Mouse (Mus musculus) bone marrow, adult 2 months (tissue): ENCODE measurements around the gene Eif3k. TPM values are rescaled to one million over a fixed set of nuclear protein-coding genes. Genes with fewer than 3 reads are reported as not detected.
A peak's percentile ranks its signal among the peaks of the same experiment; 100 is the strongest.
"Not testable (repeated sequence)": the region's sequence is repeated elsewhere in the genome, so short reads cannot be mapped to it uniquely, and the experiment has no call there.

Experiments
- H3K27ac ChIP-seq: fragments of 200-500 bp; 2 replicates; pipeline ENCODE4 v1.5.1; 2012; ENCODE audit warnings: low read depth, mild to moderate bottlenecking, control low read depth, inconsistent platforms, low read length; ENCODE audit not compliant: control insufficient read depth, poor library complexity, insufficient read depth
- H3K4me1 ChIP-seq: fragments of 200-500 bp; 2 replicates; pipeline ENCODE4 v1.6.1; 2011; ENCODE audit warnings: low read length; ENCODE audit not compliant: control insufficient read depth, insufficient read depth
- H3K4me3 ChIP-seq: fragments of 200-500 bp; replicated peaks from 2 replicates; pipeline ENCODE3; 2011; ENCODE audit warnings: mild to moderate bottlenecking, low read depth, low read length, control low read depth; ENCODE audit not compliant: control insufficient read depth
- CTCF ChIP-seq: fragments of 200-500 bp; IDR thresholded peaks from 2 replicates; pipeline ENCODE4 v1.5.1; 2011; ENCODE audit warnings: low read length, control low read depth; ENCODE audit not compliant: control insufficient read depth, insufficient read depth
- POLR2A ChIP-seq: fragments of 200-500 bp; IDR thresholded peaks from 2 replicates; pipeline ENCODE4 v1.6.1; 2011; ENCODE audit warnings: low read depth, mild to moderate bottlenecking, control low read depth, low read length, borderline replicate concordance; ENCODE audit not compliant: control insufficient read depth
- WGBS: fragments of 180-500 bp; shearing (Covaris S2); methylation state at CpG from one replicate; pipeline ENCODE4 v1.1.7; 2018; 5-methylcytosine and 5-hydroxymethylcytosine counted together
- polyA plus RNA-seq: library from polyadenylated mRNA; stranded (reverse); fragments of >200 nt; gene quantifications from 2 replicates; pipeline ENCODE4 v1.2.4, GENCODE M21; 2011; ENCODE audit warnings: low replicate concordance; ENCODE audit not compliant: missing spikeins, insufficient read depth, insufficient read length

Eif3k gene
- polyA plus RNA-seq, 1 experiment: 225 TPM

DNA sequence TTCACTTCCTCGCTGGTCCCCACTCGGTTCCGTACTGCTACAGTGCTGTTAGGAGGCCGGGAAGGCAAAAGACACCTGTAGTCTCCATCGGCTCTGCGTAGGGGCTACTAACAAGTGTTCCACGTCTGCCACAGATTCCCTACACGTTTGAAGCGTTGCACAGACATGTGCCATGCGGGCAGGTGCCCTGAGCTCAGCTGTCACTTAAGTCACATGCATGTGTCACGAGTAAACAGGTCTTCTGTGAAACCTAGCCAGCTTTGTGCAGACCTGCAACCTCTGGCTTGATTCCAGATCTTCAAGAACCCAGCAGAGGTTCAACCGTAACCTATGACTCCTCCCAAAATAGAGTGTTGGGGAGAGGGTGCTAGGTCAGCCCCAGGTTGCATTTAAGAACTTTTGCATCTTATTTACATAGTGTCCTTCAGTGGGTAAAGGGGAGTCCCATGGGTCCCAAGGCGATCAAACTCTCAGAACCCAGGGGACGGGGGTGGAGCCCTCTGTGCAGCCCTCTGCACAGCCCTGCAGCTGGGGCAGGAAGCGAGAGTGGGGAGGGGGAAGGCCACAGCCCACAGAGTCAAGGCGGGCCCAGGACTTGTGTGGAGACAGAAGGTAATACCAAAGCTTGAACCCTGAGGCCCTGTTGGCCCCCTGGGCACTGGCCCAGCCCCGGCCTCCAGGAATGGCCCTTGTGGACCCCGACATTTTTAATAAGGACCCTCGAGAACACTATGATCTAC is 780 bp upstream of the Eif3k start:
- WGBS: under 1% methylated on average over 19 of the region's 19 CpGs
- Histone ChIP-seq H3K4me3 (peak overlapping the region; percentile 83), H3K4me1 (peaks cover 2% of the 10 kb centered on the region; the same call in 1 of the 2 replicates), H3K27ac (peak overlapping the region; percentile 88)
- TF ChIP-seq POLR2A (peak; percentile 70; the same call in 1 of the 2 replicates), CTCF (no peak)

DNA sequence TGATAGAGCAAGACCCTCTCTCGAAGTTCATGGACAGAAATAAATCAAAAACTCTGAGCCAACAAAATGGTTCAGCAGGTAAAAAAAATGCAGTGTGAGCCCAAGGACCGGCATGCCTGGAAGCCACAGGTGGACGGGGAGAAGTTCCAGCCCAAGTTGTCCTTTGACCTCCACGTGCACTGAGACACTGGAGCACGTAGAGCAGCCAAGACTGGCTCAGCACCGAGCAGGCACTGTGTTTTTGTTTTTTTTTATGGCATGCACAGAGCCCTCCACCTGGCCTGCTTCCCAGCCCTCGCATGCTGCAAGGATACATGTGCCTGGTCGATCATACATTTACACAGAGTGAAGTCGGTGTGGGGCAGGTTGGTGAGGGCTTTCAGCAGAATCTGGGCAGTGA is 4.1 kb downstream of the Eif3k start:
- 90% methylated on average over 9 of the region's 9 CpGs for WGBS
- Histone ChIP-seq H3K4me1 (no peaks in the 10 kb centered on the region; the same call in 1 of the 2 replicates), H3K4me3 (no peak overlapping the region), H3K27ac (no peak overlapping the region)
- TF ChIP-seq CTCF: no peak
- no peak for TF ChIP-seq POLR2A

- Histone ChIP-seq H3K4me3 (no peak overlapping the region), H3K4me1 (no peaks in the 10 kb centered on the region), H3K27ac (no peak overlapping the region)
- TF ChIP-seq CTCF (peak; percentile 16; the same call in 1 of the 2 replicates), POLR2A (no peak)
- 78% methylated on average over 8 of the region's 8 CpGs for WGBS
Observed at GRCm38 (mm10) chr7:28973025-28973424, 8.6 kb downstream of the Eif3k start.

GRCm38 (mm10) chr7:28972542-28972985 is 9.1 kb downstream of the Eif3k start:
- Histone ChIP-seq H3K27ac (no peak overlapping the region), H3K4me3 (no peak overlapping the region), H3K4me1 (no peaks in the 10 kb centered on the region)
- TF ChIP-seq CTCF (peak; percentile 85), POLR2A (no peak)
- WGBS: 68% methylated on average over 8 of the region's 8 CpGs

- 74% methylated on average over 6 of the region's 6 CpGs for WGBS
Observed at GRCm38 (mm10) chr7:28971770-28972269, 9.8 kb downstream of the Eif3k start.

DNA sequence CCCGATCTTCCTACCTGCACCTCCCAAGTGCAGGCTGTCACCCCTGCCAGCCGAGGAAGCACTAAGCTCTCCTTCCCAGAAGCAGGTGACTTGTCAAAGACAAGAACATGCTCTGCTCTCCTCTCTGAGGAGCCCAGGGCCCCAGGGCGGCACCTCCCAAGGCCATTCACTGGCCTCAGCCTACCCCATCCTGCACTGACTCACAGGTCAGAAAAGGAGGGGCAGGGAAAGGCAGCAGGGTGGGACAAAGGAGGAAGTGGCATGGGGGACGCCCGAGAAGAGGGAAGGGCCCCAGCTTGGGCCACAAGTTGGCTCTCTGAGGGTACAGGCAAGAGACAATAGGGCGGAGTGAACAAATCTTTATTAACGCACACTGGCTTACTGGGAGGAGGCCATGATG is 10.6 kb downstream of the Eif3k start:
- 62% methylated on average over 7 of the region's 7 CpGs for WGBS
- Histone ChIP-seq H3K4me3 (no peak overlapping the region), H3K4me1 (no peaks in the 10 kb centered on the region), H3K27ac (no peak overlapping the region)
- TF ChIP-seq CTCF (no peak), POLR2A (no peak)

More at GRCm38 (mm10) chr7:28971770-28972269, 9.8 kb downstream of the Eif3k start:
- TF ChIP-seq POLR2A (no peak), CTCF (no peak)
- no peaks in the 10 kb centered on the region for H3K4me1 ChIP-seq
- no peak overlapping the region for H3K4me3 ChIP-seq
- H3K27ac ChIP-seq: no peak overlapping the region

GRCm38 (mm10) chr7:28969672-28970394 is 11.8 kb downstream of the Eif3k start:
- TF ChIP-seq POLR2A: no peak
- TF ChIP-seq CTCF: no peak
- WGBS: 85% methylated on average over 12 of the region's 12 CpGs
- Histone ChIP-seq H3K27ac (no peak overlapping the region), H3K4me1 (no peaks in the 10 kb centered on the region), H3K4me3 (no peak overlapping the region)

DNA sequence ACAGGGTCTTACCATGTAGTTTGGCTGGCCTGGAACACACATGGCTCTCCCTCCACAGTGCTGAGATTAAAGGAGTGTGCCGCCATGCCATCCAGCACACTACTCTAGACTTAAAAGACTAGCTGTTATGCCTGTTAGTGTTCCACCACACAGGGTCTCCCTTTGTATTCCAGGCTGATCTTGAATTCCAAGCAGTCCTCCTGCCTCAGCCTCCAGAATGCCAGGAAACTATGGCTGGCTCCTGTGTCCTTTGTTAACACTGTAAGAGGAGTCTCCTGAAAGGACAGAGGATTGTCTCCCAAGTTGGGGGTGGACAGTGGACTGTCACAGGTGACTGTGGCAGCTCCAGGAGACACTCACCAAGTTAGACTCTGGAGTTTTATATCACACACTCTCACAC is 12.4 kb downstream of the Eif3k start:
- H3K4me3 ChIP-seq: no peak overlapping the region
- WGBS: 88% methylated on average over 1 of the region's 1 CpGs
- no peaks in the 10 kb centered on the region for H3K4me1 ChIP-seq
- TF ChIP-seq POLR2A (no peak), CTCF (no peak)
- no peak overlapping the region for H3K27ac ChIP-seq

GRCm38 (mm10) chr7:28968120-28968519 is 13.5 kb downstream of the Eif3k start:
- H3K4me3 ChIP-seq, H3K4me1 ChIP-seq, H3K27ac ChIP-seq: not testable (repeated sequence)
- 83% methylated on average over 8 of the region's 8 CpGs for WGBS
